Comparison of ENCODE assay signal across 23 mouse cellular contexts in genomic region chr13:30040288-30040687, GRCm38 (mm10). TPM values are rescaled to one million over a fixed set of nuclear protein-coding genes. Genes with fewer than 3 reads are reported as not detected.
DNase-seq lines count a peak whose midpoint lies in the region; ATAC-seq and TF ChIP-seq lines count a peak whose summit lies in the region.
"Had no signal": no experiment of that assay in that cellular context is flagged by ENCODE, and none has a peak within 500 bp of the region (broad histone marks: within the 10 kb centered on the region; RNA-seq: fewer than 3 reads in every experiment).

No protein-coding gene starts in this region.

- no peaks in the 10 kb centered on the region for H3K4me1 ChIP-seq in lung, embryonic 14.5 days (ENCODE audit: insufficient read depth)
- H3K4me1 ChIP-seq: forebrain, embryonic 15.5 days; hindbrain, embryonic 10.5 days; limb, embryonic 10.5 days; liver, embryonic 15.5 days; neural tube, embryonic 12.5 days had no signal

- TF ChIP-seq POLR2A in brain, embryonic 14.5 days (IDR thresholded peaks at IDR 0.05; ENCODE audit: borderline replicate concordance, extremely low read depth, insufficient read depth, insufficient read length, poor library complexity, severe bottlenecking), result no peak

- no peak overlapping the region for H3K9ac ChIP-seq in lung, embryonic 14.5 days
- H3K9ac ChIP-seq: forebrain, embryonic 15.5 days; liver, embryonic 15.5 days; neural tube, embryonic 12.5 days had no signal

- no peaks in the 10 kb centered on the region for H3K9me3 ChIP-seq in lung, embryonic 14.5 days (ENCODE audit: low read depth, low read length)
- H3K9me3 ChIP-seq: forebrain, embryonic 15.5 days; hindbrain, embryonic 10.5 days; limb, embryonic 10.5 days; liver, embryonic 15.5 days; neural tube, embryonic 12.5 days had no signal

- no peaks in the 10 kb centered on the region for H3K36me3 ChIP-seq in lung, embryonic 14.5 days (ENCODE audit: insufficient read depth)
- H3K36me3 ChIP-seq: forebrain, embryonic 15.5 days; hindbrain, embryonic 10.5 days; limb, embryonic 10.5 days; liver, embryonic 15.5 days; neural tube, embryonic 12.5 days had no signal

- peak; percentile 56 for DNase-seq in lung, embryonic 14.5 days
- DNase-seq in lung, postnatal 14 days, result no peak
- peak; percentile 22 for DNase-seq in brain, embryonic 14.5 days (ENCODE audit: low read depth)
- DNase-seq in cerebellum, adult 11 months, result peak; percentile 88
- peak; percentile 95 for DNase-seq in cerebellum, adult 9-11 months
- DNase-seq in kidney, postnatal 25 days, result no peak
- DNase-seq in yolk sac, embryonic 10.5 days (ENCODE audit: low spot score), result no peak
- no peak for DNase-seq in heart, adult 18-20 months
- DNase-seq: adrenal gland, adult 8-10 months; embryo, embryonic 11 days; kidney, adult 18-20 months; liver; right cerebral cortex, postnatal 4 days; thymus, postnatal 14 days had no signal

- no peaks in the 10 kb centered on the region for H3K27me3 ChIP-seq in lung, embryonic 14.5 days (ENCODE audit: insufficient read depth, low read length)
- H3K27me3 ChIP-seq: forebrain, embryonic 15.5 days; liver, embryonic 15.5 days; neural tube, embryonic 12.5 days had no signal

- peak; percentile 35; the same call in 1 of the 2 replicates for ATAC-seq in lung, embryonic 14.5 days (ENCODE audit: insufficient read depth)
- ATAC-seq: activated CD4-positive, CD25-positive, alpha-beta regulatory T cell, adult 4 months; forebrain, embryonic 15.5 days; inflammation-experienced regulatory T-cells, adult 6 months had no signal

- WGBS in lung, embryonic 14.5 days, result 72% methylated on average over 4 of the region's 4 CpGs

- no peak for TF ChIP-seq CTCF in lung, embryonic 14.5 days (IDR thresholded peaks at IDR 0.05; ENCODE audit: low read depth)
- no peak for TF ChIP-seq CTCF in brain, embryonic 14.5 days (IDR thresholded peaks at IDR 0.05; ENCODE audit: borderline replicate concordance, extremely low read depth, insufficient read depth, insufficient read length)

- no peak overlapping the region for H3K27ac ChIP-seq in lung, embryonic 14.5 days (ENCODE audit: low read depth)
- H3K27ac ChIP-seq: forebrain, embryonic 15.5 days; hindbrain, embryonic 10.5 days; limb, embryonic 10.5 days; liver, embryonic 15.5 days; neural tube, embryonic 12.5 days had no signal

- no peak overlapping the region for H3K4me2 ChIP-seq in lung, embryonic 14.5 days
- H3K4me2 ChIP-seq: forebrain, embryonic 15.5 days; heart, embryonic 11.5 days; liver, embryonic 15.5 days; midbrain, embryonic 11.5 days; neural tube, embryonic 12.5 days had no signal

- no peak overlapping the region for H3K4me3 ChIP-seq in lung, embryonic 14.5 days (ENCODE audit: low read depth, low read length)
- H3K4me3 ChIP-seq: forebrain, embryonic 15.5 days; hindbrain, embryonic 10.5 days; limb, embryonic 10.5 days; liver, embryonic 15.5 days; neural tube, embryonic 12.5 days had no signal

RNA-seq across cellular contexts. Expression of gene E2f3, which starts 54.4 kb away (rescaled TPM):
- polyA plus RNA-seq in lung, embryonic 14.5 days (2014; fragmentation: Nextera tagmentation; extraction: Ambion mirVana), result 17.6 and 18.3 TPM in 2 replicates
- 14.0 and 16.6 TPM in 2 replicates for polyA plus RNA-seq in brain, embryonic 14.5 days (2012; rRNA removed)
- 1 to 10 TPM; 5.5 to 7.2 TPM for total RNA-seq in heart, adult 18-20 months (2021)

Comparison
In these comparisons a context has a peak if more than half of its experiments do, and no peak if none do; other contexts are left out.
1. DNase-seq: peak in lung, embryonic 14.5 days (single experiment), brain, embryonic 14.5 days (single experiment), cerebellum, adult 11 months (single experiment) and cerebellum, adult 9-11 months (single experiment); none in lung, postnatal 14 days (single experiment), kidney, postnatal 25 days (0 of 2), yolk sac, embryonic 10.5 days (single experiment) and heart, adult 18-20 months (0 of 2).